Mouse (Mus musculus) spleen, adult 2 months (tissue): ENCODE data around the gene P2ry6.

Source experiments
- CTCF ChIP-seq: fragments of 200-500 bp; IDR thresholded peaks from 2 replicates; pipeline ENCODE4 v1.5.1; 2011; ENCODE audit warnings: mild to moderate bottlenecking, inconsistent platforms; ENCODE audit not compliant: insufficient read depth, insufficient read length, insufficient replicate concordance; ENCODE audit errors: extremely low read depth
- POLR2A ChIP-seq: fragments of 200-500 bp; IDR thresholded peaks from 2 replicates; pipeline ENCODE4 v1.6.1; 2011; ENCODE audit warnings: low read depth, low read length, inconsistent platforms

GRCm38 (mm10) chr7:100916526-100916925 lies 57.9 kb downstream of the P2ry6 start:
- no peak for TF ChIP-seq CTCF
- TF ChIP-seq POLR2A: no peak
